7 mouse cellular contexts compared by ENCODE assay signal in genomic region chr19:24476929-24477882, GRCm38 (mm10). TPM values are rescaled to one million over a fixed set of nuclear protein-coding genes. Genes with fewer than 3 reads are reported as not detected.
DNase-seq lines count a peak whose midpoint lies in the region; ATAC-seq and TF ChIP-seq lines count a peak whose summit lies in the region.

Fam122a (minus strand) TSS chr19:24477356.

- TF ChIP-seq CTCF in intestine, postnatal 0 days (IDR thresholded peaks at IDR 0.05; ENCODE audit: low read depth): peak; percentile 51
- no peak for TF ChIP-seq CTCF in small intestine, adult 2 months (IDR thresholded peaks at IDR 0.05; ENCODE audit: extremely low read depth, insufficient read length, insufficient replicate concordance, low read depth, low read length)

- DNase-seq in adrenal gland, adult 8-10 months: peak; percentile 85
- peak; percentile 92 for DNase-seq in embryo, embryonic 9.5 days (ENCODE audit: extremely low spot score)
- no peak for DNase-seq in gonadal fat pad, adult 2 months (ENCODE audit: low read depth)
- peak; percentile 94 for DNase-seq in left cerebral cortex, postnatal 4 days

- no peaks in the 10 kb centered on the region for H3K27me3 ChIP-seq in intestine, postnatal 0 days (replicated peaks; ENCODE audit: control insufficient read depth, insufficient read depth, low read length)
- H3K27me3 ChIP-seq in midbrain, embryonic 12.5 days: peaks cover 9% of the 10 kb centered on the region
- H3K27me3 ChIP-seq in small intestine, adult 2 months (ENCODE audit: control insufficient read depth, insufficient read depth, low read length): no peaks in the 10 kb centered on the region

- peak within 1 kb of the TSS; percentile 83 for H3K4me3 ChIP-seq in intestine, postnatal 0 days (ENCODE audit: low read depth, low read length)
- H3K4me3 ChIP-seq in midbrain, embryonic 12.5 days: peak within 1 kb of the TSS; percentile 83
- H3K4me3 ChIP-seq in small intestine, adult 2 months (ENCODE audit: low read depth, low read length): peak within 1 kb of the TSS; percentile 61

- peak; percentile 77 for TF ChIP-seq POLR2A in small intestine, adult 2 months (IDR thresholded peaks at IDR 0.05; ENCODE audit: low read depth, low read length)

- H3K9ac ChIP-seq in intestine, postnatal 0 days (ENCODE audit: low read depth, low read length): peak within 1 kb of the TSS; percentile 91
- peak within 1 kb of the TSS; percentile 93 for H3K9ac ChIP-seq in midbrain, embryonic 12.5 days (replicated peaks)

- intact Hi-C loops in left cerebral cortex, postnatal 4 days (cut with DNase I): loop anchor here (5.0 kb wide), 1 partner anchor 175 kb away; no protein-coding TSS in a partner anchor

- peak within 1 kb of the TSS; percentile 94 for H3K27ac ChIP-seq in intestine, postnatal 0 days (ENCODE audit: low read depth, low read length)
- peak within 1 kb of the TSS; percentile 96 for H3K27ac ChIP-seq in midbrain, embryonic 12.5 days (replicated peaks)
- peak within 1 kb of the TSS; percentile 64 for H3K27ac ChIP-seq in small intestine, adult 2 months (ENCODE audit: insufficient read depth, low read depth, low read length)

- peaks cover 5% of the 10 kb centered on the region; the same call in 1 of the 2 replicates for H3K4me1 ChIP-seq in intestine, postnatal 0 days (replicated peaks; ENCODE audit: control insufficient read depth, insufficient read depth, low read length)
- peaks cover 19% of the 10 kb centered on the region for H3K4me1 ChIP-seq in midbrain, embryonic 12.5 days
- H3K4me1 ChIP-seq in small intestine, adult 2 months (ENCODE audit: control insufficient read depth, insufficient read depth, insufficient read length, low read length): peaks cover 2% of the 10 kb centered on the region; the same call in 1 of the 2 replicates

- WGBS in intestine, postnatal 0 days: under 1% methylated on average over 84 of the region's 92 CpGs
- WGBS in midbrain, embryonic 12.5 days: under 1% methylated on average over 80 of the region's 92 CpGs
- under 1% methylated on average over 92 of the region's 92 CpGs for WGBS in small intestine, adult 2 months

- peak within 1 kb of the TSS; percentile 74 for H3K4me2 ChIP-seq in intestine, postnatal 0 days (replicated peaks; ENCODE audit: low read depth)
- H3K4me2 ChIP-seq in midbrain, embryonic 12.5 days (replicated peaks): peak within 1 kb of the TSS; percentile 84

- ATAC-seq in intestine, postnatal 0 days: peak; percentile 95
- ATAC-seq in midbrain, embryonic 12.5 days (ENCODE audit: low FRiP score, low read depth): peak; percentile 97

- H3K9me3 ChIP-seq in intestine, postnatal 0 days (ENCODE audit: control insufficient read depth): no peaks in the 10 kb centered on the region
- no peaks in the 10 kb centered on the region for H3K9me3 ChIP-seq in midbrain, embryonic 12.5 days

- H3K36me3 ChIP-seq in intestine, postnatal 0 days (ENCODE audit: control insufficient read depth, insufficient read depth): no peaks in the 10 kb centered on the region; the same call in 1 of the 2 replicates
- H3K36me3 ChIP-seq in midbrain, embryonic 12.5 days: peaks cover 4% of the 10 kb centered on the region; the same call in 1 of the 2 replicates
- H3K36me3 ChIP-seq in small intestine, adult 2 months (ENCODE audit: control insufficient read depth, insufficient read depth, low read length): no peaks in the 10 kb centered on the region; the same call in 1 of the 2 replicates

RNA-seq across cellular contexts. Expression of gene Fam122a, which starts in this region (rescaled TPM):
- 10 to 100 TPM; 28.0 to 37.9 (median 33.5) TPM for total RNA-seq in adrenal gland, adult 8-10 months (2022)
- polyA plus RNA-seq in gonadal fat pad, adult 2 months (2012; rRNA removed): 27.4 and 31.2 TPM in 2 replicates
- polyA plus RNA-seq in intestine, postnatal 0 days (2015; fragmentation: Nextera tagmentation; extraction: Ambion mirVana): 40.5 and 45.0 TPM in 2 replicates
- total RNA-seq in left cerebral cortex, postnatal 4 days (2021): 10 to 100 TPM; 26.3 to 33.6 TPM
- 62.7 and 65.3 TPM in 2 replicates for polyA plus RNA-seq in midbrain, embryonic 12.5 days (2016; fragmentation: Nextera tagmentation; extraction: Ambion mirVana)
- 16.3 and 22.6 TPM in 2 replicates for polyA plus RNA-seq in small intestine, adult 2 months (2012; rRNA removed)
